Mouse (Mus musculus) limb, embryonic 14.5 days (tissue): ENCODE data around the gene Abcc6. TPM values are rescaled to one million over a fixed set of nuclear protein-coding genes. Genes with fewer than 3 reads are reported as not detected.

ENCODE experiments used
- ATAC-seq: fragments of 200-750 bp; cut with Nextera tagmentation; 2 replicates; pipeline ENCODE4 v1.8.0; 2017; ENCODE audit warnings: low read depth, moderate number of reproducible peaks, moderate TSS enrichment; ENCODE audit not compliant: low FRiP score
- DNase-seq: peaks from one replicate; pipeline ENCODE4 v3.0.0-alpha.2; 2015; ENCODE audit warnings: low spot score
- H3K27ac ChIP-seq: fragments of 300-500 bp; sonication (generic); replicated peaks from 2 replicates; pipeline ENCODE4 v1.5.1; 2014; ENCODE audit warnings: low read depth, mild to moderate bottlenecking, low read length, moderate library complexity, mixed read lengths
- H3K27me3 ChIP-seq: fragments of 300-500 bp; sonication (generic); 2 replicates; pipeline ENCODE4 v1.6.1; 2014; ENCODE audit warnings: low read length, mixed read lengths; ENCODE audit not compliant: control insufficient read depth, insufficient read depth
- H3K36me3 ChIP-seq: fragments of 300-500 bp; sonication (generic); 2 replicates; pipeline ENCODE4 v1.6.1; 2014; ENCODE audit warnings: mild to moderate bottlenecking, low read length, moderate library complexity, mixed read lengths; ENCODE audit not compliant: control insufficient read depth, insufficient read depth
- H3K4me1 ChIP-seq: fragments of 300-500 bp; sonication (generic); 2 replicates; pipeline ENCODE4 v1.6.1; 2014; ENCODE audit warnings: antibody characterized with exemption, low read length, mixed read lengths; ENCODE audit not compliant: control insufficient read depth, insufficient read depth
- H3K4me2 ChIP-seq: fragments of 300-500 bp; sonication (generic); replicated peaks from 2 replicates; pipeline ENCODE4 v1.6.1; 2014; ENCODE audit warnings: low read depth, mild to moderate bottlenecking, low read length, moderate library complexity; ENCODE audit not compliant: severe bottlenecking
- H3K4me3 ChIP-seq: fragments of 300-500 bp; sonication (generic); replicated peaks from 2 replicates; pipeline ENCODE4 v1.5.1; 2014; ENCODE audit warnings: low read length
- H3K9ac ChIP-seq: fragments of 300-500 bp; sonication (generic); 2 replicates; pipeline ENCODE4 v1.6.1; 2014; ENCODE audit warnings: mild to moderate bottlenecking, low read depth, low read length, moderate library complexity; ENCODE audit not compliant: severe bottlenecking
- H3K9me3 ChIP-seq: fragments of 300-500 bp; sonication (generic); 2 replicates; pipeline ENCODE4 v1.6.1; 2016; ENCODE audit warnings: low read length; ENCODE audit not compliant: control insufficient read depth
- POLR2A ChIP-seq: fragments of 200-500 bp; IDR thresholded peaks from 2 replicates; pipeline ENCODE4 v1.8.0; 2012; ENCODE audit warnings: inconsistent platforms, mild to moderate bottlenecking, moderate library complexity, borderline replicate concordance; ENCODE audit not compliant: insufficient read depth, insufficient read length; ENCODE audit errors: extremely low read depth
- WGBS: fragments of 180-500 bp; shearing (Covaris S2); extraction: QIAGEN DNeasy Blood & Tissue Kit; methylation state at CpG from one replicate; pipeline ENCODE4 v1.1.7; 2014; 5-methylcytosine and 5-hydroxymethylcytosine counted together
- polyA plus RNA-seq, 2 experiments: library from polyadenylated mRNA; depleted of rRNA in 1 of 2; stranded (reverse) in 1 of 2; unstranded in 1 of 2; fragments of >200 nt; fragmentation: Nextera tagmentation in 1 of 2; extraction: Ambion mirVana in 1 of 2; gene quantifications; 2 replicates each; pipeline versions ENCODE4 v1.2.1 to v1.2.3; 2012 to 2014

Abcc6 gene
- polyA plus RNA-seq (2012; rRNA removed) (1.2 and 2.2 TPM in 2 replicates), polyA plus RNA-seq (2014; fragmentation: Nextera tagmentation; extraction: Ambion mirVana) (0.18 and 0.30 TPM in 2 replicates)

- Histone ChIP-seq H3K27ac (no peak within 1 kb of the TSS), H3K36me3 (no peaks in the 10 kb centered on the region), H3K4me1 (peaks cover 10% of the 10 kb centered on the region; the same call in 1 of the 2 replicates), H3K9me3 (no peaks in the 10 kb centered on the region), H3K9ac (0 out of 2 replicates have a peak within 1 kb of the TSS, but pooled peaks have one; percentile 21), H3K27me3 (no peaks in the 10 kb centered on the region), H3K4me2 (peak within 1 kb of the TSS; percentile 2), H3K4me3 (no peak within 1 kb of the TSS)
- WGBS, result 12% methylated on average over 10 of the region's 11 CpGs
- no peak for TF ChIP-seq POLR2A
- ATAC-seq (no peak), DNase-seq (no peak)
Measured at GRCm38 (mm10) chr7:46030145-46030488, at the start of gene Abcc6. Abcc6 (minus strand) TSS chr7:46030302.

- Histone ChIP-seq H3K4me3 (no peak overlapping the region), H3K36me3 (peaks cover 94% of the 10 kb centered on the region), H3K9ac (no peak overlapping the region), H3K27ac (no peak overlapping the region), H3K4me1 (no peaks in the 10 kb centered on the region), H3K4me2 (no peak overlapping the region), H3K9me3 (no peaks in the 10 kb centered on the region), H3K27me3 (no peaks in the 10 kb centered on the region)
- TF ChIP-seq POLR2A, result no peak
- ATAC-seq, result no peak
- no peak for DNase-seq
- WGBS, result 84% methylated on average over 12 of the region's 12 CpGs
Measured at GRCm38 (mm10) chr7:46077675-46078074, 47.6 kb upstream of the Abcc6 start.

- no peaks in the 10 kb centered on the region for H3K4me1 ChIP-seq
- no peak overlapping the region for H3K4me2 ChIP-seq
- ATAC-seq, result no peak
- H3K27ac ChIP-seq, result no peak overlapping the region
- no peak for DNase-seq
- H3K27me3 ChIP-seq, result no peaks in the 10 kb centered on the region
- no peak overlapping the region for H3K9ac ChIP-seq
- no peak for TF ChIP-seq POLR2A
- WGBS, result 88% methylated on average over 7 of the region's 7 CpGs
- no peak overlapping the region for H3K4me3 ChIP-seq
- no peaks in the 10 kb centered on the region for H3K9me3 ChIP-seq
- H3K36me3 ChIP-seq, result peaks cover 94% of the 10 kb centered on the region
Measured at GRCm38 (mm10) chr7:46076844-46077243, 46.7 kb upstream of the Abcc6 start.

- H3K9ac ChIP-seq, result no peak overlapping the region
- H3K4me3 ChIP-seq, result no peak overlapping the region
- no peaks in the 10 kb centered on the region for H3K4me1 ChIP-seq
- H3K36me3 ChIP-seq, result peaks cover 93% of the 10 kb centered on the region
- DNase-seq (no peak), ATAC-seq (no peak)
- no peak overlapping the region for H3K4me2 ChIP-seq
- TF ChIP-seq POLR2A, result no peak
- no peaks in the 10 kb centered on the region for H3K27me3 ChIP-seq
- no peak overlapping the region for H3K27ac ChIP-seq
- no peaks in the 10 kb centered on the region for H3K9me3 ChIP-seq
- 95% methylated on average over 8 of the region's 8 CpGs for WGBS
Measured at GRCm38 (mm10) chr7:46068831-46069230, 38.7 kb upstream of the Abcc6 start.

GRCm38 (mm10) chr7:46063296-46063695, 33.2 kb upstream of the Abcc6 start:
- no peak overlapping the region for H3K9ac ChIP-seq
- H3K4me1 ChIP-seq, result no peaks in the 10 kb centered on the region
- peaks cover 80% of the 10 kb centered on the region for H3K36me3 ChIP-seq
- no peaks in the 10 kb centered on the region for H3K27me3 ChIP-seq
- no peak for DNase-seq
- no peak overlapping the region for H3K27ac ChIP-seq
- H3K9me3 ChIP-seq, result no peaks in the 10 kb centered on the region
- TF ChIP-seq POLR2A, result no peak
- ATAC-seq, result no peak
- H3K4me2 ChIP-seq, result no peak overlapping the region
- no peak overlapping the region for H3K4me3 ChIP-seq
- 97% methylated on average over 6 of the region's 6 CpGs for WGBS

GRCm38 (mm10) chr7:46061614-46062013, 31.5 kb upstream of the Abcc6 start:
- ATAC-seq (no peak), DNase-seq (no peak)
- Histone ChIP-seq H3K4me3 (no peak overlapping the region), H3K27ac (no peak overlapping the region), H3K36me3 (peaks cover 74% of the 10 kb centered on the region), H3K9ac (no peak overlapping the region), H3K27me3 (no peaks in the 10 kb centered on the region), H3K4me2 (no peak overlapping the region), H3K4me1 (no peaks in the 10 kb centered on the region), H3K9me3 (no peaks in the 10 kb centered on the region)
- TF ChIP-seq POLR2A, result no peak
- WGBS, result 97% methylated on average over 16 of the region's 16 CpGs
